Mouse (Mus musculus) A20 (cell line): ENCODE results near the gene Dand5.
"Not testable (repeated sequence)": the region's sequence is repeated elsewhere in the genome, so short reads cannot be mapped to it uniquely, and the experiment has no call there.

ENCODE experiments used
- DNase-seq: peaks from one replicate; pipeline ENCODE4 v3.0.0-alpha.2; 2011; ENCODE audit warnings: low read depth, low spot score

Dand5 gene

DNA sequence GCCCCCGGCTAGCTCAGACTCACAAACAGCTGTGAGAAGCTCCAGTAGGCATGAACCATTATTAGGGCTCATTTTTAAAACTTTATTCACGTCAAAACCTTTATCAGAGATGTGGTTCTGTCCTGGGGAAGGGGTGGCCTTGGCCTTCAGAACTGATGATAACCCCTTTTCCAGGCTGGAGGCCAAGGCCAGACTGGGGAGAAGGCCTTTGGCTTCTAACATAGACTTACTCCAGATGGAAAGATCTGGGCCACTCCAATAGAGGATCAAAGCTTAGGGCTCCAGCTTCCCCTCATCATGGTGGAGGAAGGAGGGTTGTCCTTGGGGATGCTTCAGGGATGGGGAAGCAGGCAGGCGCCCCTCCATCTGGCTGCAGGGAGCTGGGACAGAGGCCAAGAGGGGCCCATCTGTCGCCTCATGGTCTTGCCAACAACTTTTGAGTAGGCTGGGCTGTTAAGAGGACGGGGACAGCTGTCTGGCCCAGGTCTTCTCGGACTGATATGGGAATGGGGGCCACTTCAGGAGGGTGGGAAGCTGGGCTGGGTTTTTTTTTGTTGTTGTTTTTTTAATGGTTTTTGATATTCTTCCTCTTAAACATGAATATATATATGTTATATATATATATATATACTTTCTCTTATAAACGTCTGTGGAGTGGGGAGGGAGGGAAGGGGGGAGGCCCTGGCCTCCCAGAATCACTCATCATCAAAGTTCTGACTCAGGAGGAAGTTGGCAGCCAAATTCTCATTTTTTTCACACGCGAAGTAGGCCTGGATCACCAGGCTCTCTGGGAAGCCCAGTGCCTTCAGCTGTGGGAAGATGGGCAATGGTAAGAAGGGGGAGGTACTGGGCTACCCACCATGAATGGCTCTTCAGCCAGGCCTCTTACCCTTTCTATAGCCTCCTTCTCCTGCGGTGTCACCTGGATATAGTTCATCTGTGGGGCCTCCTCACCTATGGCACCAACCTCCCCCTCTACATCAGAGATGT lies 12.5 kb upstream of the Dand5 start:
- DNase-seq, result no peak

DNA sequence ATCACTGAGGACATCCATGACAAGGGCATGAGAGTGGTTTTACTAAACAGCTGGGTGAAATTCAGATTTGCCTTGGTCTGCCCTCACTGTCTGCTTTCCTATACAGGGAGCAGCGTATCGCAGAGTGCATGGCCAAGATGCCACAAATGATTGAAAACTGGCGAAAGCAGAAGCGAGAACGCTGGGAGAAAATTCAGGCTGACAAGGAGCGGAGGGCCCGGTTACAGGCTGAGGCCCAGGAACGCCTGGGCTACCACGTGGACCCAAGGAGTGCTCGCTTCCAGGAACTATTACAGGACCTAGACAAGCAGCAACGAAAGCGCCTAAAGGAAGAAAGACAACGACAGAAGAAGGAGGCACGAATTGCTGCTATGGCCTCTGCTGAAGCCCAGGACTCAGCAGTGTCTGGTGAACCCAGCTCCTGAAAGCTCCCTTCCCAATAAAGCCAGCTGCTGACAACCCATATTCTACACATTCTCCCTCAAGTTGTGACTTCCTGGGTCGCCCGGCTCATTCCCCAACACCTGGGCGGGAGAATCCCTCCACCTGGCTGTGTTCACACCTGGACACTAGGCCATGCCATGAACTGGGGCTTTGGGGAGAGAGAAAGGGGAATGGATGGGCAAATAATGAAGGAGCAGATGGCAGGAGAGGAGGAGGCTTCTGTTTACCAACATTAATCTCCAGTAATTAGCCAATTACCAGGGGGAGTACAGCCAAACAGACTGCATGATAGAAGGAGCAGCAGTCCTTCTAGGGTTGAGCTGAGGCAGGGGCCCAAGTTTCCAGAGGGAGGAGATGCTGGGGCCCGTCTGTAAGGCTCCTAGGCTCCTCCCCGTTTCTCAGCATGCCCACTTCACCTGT lies 11.6 kb upstream of the Dand5 start:
- DNase-seq, result no peak

DNA sequence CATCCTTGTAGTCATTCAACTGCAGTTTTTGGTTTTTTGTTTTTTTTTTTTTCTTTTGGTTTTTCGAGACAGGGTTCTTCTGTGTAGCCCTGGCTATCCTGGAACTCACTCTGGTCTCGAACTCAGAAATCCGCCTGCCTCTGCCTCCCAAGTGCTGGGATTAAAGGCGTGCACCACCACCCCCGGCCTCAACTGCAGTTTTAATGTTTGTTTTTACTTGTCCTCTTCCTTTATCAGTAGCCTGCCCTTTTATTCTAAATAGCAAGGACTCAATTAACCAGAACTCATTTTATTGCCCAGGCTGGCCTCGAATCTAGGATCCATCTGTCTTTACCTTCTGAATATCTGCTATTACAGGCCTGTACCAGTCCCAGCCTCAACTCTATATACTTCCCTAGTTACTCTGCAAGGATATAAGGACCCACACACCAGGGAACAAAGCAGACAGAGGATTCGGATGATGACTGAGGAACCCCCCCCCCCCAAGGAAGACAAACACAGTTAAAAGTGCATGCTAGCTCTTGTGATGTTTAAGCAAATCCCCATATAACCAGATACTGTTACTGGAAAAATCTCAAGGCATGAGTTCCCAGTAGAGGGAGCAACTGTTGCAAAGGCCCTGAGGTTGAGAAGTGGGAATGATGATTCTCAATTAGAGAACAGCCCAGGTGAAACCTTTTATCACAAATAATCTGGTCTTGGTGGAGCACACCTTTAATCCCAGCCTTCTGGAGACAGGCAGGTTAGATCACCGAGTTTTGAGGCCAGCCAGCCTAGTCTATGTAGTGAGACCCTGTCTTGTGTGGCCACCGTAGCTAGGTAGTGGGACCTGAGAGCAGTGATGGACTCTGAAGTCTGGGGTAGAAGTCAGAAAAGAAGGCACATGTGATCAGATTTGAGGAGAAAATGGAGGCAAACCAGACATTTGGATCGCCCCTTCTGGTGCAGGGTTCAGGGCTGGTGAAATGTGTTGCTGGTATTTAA lies 10.4 kb upstream of the Dand5 start:
- no peak for DNase-seq

DNA sequence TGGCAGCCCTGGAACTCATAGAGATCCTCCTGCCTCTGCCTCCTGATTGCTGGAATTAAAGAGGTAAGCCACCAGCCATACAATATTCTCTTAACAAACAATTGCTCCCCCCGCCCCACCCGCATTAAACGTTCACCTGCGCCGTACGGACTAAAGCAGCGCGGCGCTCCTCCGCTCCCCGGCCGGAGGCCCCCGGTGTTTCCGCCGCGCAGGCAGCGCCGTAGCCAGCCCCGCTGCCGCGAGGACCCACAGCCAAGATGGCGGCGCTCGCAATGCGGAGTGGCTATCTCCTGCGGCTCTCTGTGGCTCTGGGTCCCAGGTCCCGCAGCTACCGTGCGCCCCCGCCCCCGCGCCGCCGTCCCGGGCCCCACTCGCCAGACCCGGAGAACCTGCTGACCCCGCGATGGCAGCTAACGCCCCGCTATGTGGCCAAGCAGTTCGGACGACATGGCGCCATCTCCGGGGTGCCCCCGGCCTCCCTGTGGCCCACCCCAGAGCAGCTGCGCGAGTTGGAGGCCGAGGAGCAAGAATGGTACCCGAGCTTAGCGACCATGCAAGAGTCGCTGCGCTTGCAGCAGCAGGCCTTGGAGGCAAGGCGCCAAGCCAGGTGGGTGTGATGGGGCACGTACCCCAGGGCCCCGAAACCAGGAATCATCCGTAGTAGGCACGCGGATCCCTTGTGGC lies 9.6 kb upstream of the Dand5 start:
- DNase-seq, result peak; percentile 90

DNA sequence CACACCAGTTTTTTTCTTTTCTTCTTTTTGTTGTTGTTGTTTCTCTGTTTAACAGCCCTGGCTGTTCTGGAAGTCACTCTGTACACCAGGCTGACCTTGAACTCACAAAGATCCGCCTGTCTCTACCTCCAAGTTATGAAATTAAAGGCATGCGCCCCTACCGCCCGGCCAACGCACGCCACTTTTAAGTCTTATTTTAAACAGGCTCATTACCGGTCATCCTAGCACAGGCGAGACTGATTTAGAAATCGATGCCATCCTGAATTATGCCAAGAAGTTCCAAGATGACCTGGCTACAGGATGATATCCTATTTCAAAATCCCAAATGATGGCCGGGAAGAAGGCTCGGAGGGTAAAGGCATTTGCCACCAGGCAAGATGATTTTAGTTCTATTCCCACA lies 8.9 kb upstream of the Dand5 start, which contains the start of gene Gadd45gip1:
TSS of gene Gadd45gip1 (plus strand) at position 33 of the 400 bp plus-strand sequence.
- DNase-seq, result peak; percentile 92

DNA sequence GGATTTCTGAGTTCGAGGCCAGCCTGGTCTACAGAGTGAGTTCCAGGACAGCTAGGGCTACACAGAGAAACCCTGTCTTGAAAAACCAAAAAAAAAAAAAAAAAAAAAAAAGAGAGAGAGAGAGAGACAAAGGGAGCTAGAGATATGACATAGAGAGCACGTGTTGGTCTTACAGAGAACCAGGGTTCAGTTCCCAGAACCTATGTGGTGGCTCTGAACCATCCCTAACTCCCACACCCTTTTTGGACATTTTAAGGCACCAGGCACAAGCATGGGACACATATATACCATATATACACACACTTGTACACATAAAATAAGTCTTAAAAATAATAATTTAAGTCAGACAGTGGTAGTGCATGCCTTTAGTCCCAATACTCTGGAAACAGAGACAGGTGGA lies 3.9 kb upstream of the Dand5 start:
- DNase-seq, result not testable (repeated sequence)

DNA sequence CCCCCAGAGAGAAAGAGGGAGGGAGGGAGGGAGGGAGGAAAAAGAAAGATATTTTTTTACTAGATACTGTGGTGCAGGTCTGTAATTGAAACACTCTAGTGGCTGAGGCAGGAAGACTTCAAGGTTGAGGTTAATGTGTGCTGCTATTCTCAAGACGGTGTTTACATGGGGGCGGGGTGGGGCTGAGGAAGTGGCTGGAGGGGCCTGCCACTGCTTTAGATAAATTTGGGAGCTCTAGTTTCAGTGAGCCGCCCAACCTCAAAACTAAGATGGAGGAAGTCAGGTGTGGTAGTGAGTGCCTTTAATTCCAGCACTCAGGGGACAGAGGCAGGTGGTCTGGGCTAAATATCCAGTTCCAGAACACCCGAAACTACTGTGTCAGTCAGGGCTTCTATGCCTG lies 3.0 kb upstream of the Dand5 start:
- DNase-seq, result peak; percentile 75

DNA sequence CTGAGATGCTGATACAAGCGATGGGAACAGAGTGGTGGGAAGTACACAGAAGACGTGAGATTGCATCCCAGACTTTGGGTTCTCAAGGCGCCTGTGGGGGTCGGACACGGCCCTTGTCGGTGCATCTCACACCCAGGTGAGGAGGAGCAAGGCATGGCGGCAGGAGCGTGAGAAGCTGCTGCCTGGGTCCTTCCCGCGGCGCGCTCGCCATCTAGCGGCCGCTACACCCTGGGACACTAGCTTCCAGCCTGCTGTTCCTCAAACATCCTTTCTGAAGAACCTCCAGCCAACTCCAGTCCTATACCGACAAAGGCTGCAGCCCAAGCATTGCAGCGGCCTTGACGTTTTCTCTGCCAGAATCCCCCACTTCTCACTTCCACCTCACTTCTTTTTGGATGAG lies 1.0 kb upstream of the Dand5 start:
- peak; percentile 82 for DNase-seq

DNA sequence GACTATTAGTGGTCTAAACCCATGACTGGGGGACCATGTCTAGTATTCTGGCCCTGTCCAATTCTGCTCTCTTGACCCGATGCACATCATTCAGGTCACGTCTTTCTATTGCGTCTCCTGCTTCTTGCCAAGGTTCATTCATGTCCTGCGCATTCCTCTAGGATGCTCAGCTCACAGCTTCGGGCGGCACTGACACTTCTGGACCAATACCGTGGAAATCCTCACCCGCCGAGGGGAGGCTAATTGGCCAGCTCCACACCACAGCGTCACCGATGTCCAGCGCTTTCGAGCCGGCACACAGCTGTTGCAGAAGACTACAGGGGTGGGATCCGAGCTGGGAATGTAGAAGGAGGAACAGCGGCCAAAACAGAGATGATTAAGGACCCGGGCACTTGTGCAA lies 6.5 kb downstream of the Dand5 start:
- DNase-seq, result no peak

DNA sequence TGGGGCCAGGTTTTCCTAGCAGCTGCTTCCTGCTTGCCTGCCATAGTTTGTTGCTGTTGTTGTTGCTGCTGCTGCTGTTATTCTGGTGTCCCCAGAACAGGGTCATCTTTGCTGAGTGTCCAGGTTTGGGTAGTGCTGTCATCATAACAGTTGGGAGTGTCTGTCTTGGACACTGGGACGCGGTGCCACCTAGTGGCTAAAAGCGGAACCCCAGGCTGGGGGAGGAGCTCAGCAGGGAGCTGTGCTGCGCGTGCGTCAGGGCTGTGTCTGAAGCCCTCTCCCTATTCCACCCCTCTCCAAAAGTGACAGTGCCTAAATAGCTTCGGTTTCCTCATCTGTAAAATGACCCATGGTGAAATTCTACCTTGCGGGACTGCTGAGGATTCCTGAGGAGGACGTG lies 7.1 kb downstream of the Dand5 start:
- peak; percentile 89 for DNase-seq

DNA sequence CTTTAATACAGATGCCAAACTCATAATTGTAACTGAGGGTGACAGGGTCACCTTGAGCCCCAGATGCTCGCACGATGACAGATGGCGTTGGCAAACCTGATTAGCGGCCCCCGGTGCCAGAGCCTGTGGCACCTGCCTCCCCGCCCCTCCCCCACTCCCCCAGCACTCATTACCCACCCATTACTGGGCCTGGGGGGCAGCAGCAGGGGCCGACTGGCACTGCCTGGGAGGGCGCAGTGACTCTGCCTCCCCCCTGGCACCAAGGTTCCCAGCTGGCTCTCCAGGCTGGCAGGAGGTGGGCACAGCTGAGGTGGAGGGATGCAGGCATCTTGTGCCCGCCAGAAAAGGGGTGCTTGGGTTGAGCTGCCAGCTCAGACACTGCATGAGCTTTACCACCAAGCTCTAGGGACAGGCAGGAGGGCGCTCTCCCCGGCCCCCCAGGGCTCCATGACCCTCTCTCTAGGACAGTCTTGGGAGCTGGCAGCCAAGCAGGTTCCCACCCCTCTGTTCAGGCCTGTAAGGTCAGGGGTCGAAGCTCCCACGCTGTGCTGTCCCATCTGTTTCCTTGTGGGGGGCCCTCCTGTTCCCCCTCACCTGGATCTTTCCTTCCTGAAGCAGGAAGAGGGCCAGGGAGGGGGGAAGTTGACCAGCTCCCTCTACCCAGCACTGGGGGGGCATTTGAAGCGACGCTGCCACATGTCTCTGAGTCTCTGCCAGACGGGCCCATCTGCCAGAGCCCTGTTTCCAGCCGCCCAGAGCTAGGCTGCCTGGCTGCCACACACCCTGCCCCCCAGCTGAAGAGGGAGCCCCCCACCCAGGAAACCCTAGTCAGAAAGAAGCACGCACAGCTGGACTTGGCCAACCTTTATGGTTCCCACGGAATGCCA lies 7.8 kb downstream of the Dand5 start:
- no peak for DNase-seq

DNA sequence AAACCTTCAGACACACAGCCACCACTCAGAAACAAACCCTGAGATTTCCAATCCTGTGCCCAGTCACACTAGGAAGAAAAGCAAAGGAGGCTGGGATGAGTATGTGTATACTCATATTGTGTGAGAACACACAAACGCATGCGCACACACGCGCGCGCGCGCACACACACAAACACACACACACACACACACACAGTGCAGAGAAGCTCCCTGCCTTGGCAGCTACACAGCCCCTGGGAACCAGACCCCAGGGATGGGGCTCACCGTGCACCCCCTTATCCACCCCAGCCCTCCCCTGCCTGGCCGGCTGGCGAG lies 8.4 kb downstream of the Dand5 start:
- no peak for DNase-seq

DNA sequence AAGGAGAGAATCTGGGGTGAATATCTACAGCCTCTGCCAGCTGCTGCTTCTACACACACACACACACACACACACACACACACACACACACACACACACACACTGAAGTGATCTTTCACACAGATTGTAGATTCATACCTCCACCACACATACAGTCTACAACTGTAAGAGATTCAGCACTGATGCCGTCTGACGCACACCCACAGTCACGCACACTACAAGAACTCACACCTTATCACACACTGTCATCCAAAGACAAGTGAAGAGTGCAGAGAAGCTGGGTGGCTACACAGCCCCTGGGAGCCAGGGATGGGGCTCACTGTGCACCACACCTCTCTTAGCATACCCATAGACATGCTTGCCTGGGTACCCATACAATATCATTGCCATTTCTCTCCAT lies 8.8 kb downstream of the Dand5 start:
- no peak for DNase-seq

DNA sequence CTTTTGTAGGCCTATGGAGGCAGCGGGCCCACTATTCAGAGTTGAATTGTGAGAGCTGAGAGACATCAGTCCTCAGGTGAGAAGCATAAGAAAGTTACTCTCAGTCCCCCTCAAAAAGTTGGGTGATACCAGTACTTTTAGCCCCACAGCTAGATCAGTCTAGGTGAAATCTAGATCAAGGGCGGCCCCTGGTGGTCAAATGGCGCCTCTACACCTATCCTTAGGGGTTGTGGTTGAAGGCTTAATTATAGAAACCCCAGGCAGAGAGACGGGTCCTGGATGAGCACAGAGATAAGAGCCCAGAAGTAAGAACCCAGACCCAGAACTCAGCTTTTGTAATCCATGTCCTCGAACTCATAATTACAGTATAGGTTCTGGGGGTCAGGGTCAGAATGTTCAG lies 9.6 kb downstream of the Dand5 start:
- peak; percentile 71 for DNase-seq

DNA sequence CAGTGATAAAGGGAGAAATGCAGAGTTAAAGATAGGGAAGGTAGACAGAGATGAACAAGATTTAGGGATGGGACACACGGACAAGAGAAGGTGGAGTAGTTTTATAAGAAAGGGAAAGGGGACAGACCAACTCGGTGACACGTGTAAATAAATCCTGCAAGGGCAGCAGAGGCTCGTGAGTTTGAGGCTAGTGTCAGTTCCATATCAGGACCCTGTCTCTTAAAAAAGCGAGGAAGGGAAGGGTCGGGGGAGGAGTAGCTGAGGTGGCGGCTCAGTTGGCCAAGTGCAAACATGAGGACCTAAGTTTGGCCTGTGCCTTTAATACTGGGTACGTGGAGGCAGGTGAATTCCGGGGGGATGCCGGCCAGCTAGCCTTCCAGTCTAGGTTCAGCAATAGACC lies 11.3 kb downstream of the Dand5 start:
- DNase-seq, result no peak

DNA sequence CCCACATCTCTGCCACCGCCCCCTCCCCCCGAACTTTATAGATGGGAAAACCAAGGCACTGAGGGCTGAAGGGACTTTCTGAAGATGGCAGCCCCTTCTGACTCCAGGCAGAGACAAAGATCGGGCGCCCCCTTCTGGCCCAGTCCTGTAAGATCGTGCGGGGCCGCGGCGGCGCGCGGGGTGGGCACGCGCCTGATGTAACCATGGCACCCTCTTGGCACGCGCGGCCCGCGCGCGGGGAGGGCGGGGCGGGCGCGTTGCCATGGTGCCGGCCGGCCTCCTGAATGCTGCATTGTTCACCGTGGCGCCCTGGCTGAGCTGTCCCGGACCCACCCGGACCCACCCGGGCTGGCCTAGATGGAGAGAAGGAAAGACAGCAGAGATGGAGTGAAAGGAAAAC lies 11.7 kb downstream of the Dand5 start:
- DNase-seq, result peak; percentile 89

DNA sequence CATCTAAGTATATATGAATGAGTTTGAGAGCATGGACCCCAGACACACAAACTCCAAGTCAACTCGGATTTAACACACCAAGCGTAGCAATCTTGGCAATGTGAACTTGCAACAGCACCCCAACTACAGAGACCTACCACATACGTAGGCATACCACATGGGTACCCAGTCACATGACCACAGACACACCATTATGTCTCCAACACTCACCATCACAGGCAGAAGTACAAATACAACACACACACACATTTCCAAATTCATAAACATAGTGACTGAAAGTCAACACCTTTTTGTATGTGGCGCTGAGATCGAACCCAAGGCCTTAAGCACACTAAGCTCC lies 12.7 kb downstream of the Dand5 start:
- DNase-seq, result no peak

DNA sequence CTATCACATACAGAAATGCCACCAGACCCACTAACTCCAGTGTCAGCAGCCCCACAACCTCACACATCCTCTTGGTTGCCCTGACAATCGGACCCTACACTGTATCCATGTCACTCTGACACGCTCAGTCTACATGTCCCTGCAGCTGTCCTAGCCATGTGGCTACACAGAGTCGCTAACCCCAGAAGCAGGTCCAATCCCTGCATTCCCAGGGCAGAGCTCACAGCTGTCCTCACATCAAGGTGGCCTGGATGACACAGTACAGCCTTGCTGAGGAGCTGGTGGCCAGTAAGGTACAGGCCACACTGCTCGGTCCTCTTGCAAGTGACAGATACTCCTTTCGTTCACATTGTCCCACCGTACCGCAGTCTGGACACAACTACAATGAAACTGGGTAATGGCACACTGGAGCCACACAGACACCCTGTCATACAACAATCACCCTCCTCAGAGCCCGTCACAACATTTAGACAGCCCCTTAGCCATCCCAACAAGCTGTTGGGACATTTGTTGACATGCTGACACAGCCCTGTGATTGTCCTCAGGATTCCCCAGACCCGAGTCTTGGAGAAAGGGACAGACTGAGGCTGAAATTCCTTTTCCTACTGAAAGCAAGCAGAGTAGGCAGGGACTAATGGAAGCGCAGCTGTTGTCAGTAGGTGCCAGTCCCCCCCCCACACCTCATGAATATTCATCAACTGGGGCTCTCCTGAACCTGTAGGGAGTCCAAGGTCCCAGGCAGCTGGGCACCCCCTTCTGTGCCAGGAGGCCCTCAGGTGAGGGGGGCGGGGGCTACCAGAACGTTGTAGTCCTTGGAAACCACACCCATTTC lies 13.3 kb downstream of the Dand5 start:
- no peak for DNase-seq

DNA sequence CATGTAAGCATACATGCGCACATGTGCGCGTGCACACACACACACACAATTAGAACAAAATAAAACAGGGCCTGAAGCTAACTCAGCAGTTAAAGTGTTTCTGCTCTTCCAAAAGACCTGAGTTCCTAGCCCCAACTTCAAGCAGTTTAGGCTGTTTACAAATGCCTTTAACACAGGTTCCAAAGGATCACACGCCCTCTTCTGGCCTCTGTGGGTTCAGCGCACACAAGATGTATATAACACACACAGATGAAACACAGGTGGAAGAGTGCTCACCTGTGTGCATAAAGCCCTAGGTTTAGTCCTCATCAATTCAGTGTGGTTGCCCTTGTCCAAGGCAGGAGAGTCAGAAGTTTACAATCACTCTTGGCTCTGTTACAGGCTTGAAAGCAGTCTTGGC lies 16.6 kb downstream of the Dand5 start:
- DNase-seq, result no peak
